Mouse (Mus musculus) adrenal gland, adult 18-20 months (tissue): ENCODE results near the gene Lancl2. TPM values are rescaled to one million over a fixed set of nuclear protein-coding genes. Genes with fewer than 3 reads are reported as not detected.

Experiments
- DNase-seq, 2 experiments: peaks; one replicate each; pipeline ENCODE4 v3.0.0; 2021 to 2022; ENCODE audit warnings: low spot score in 2 of 2
- long read RNA-seq, 2 experiments: library from polyadenylated mRNA; stranded (forward); transcript quantifications; one replicate each; pipeline ENCODE4 v2.0.0; 2021
- total RNA-seq, 2 experiments: library from RNA; stranded (reverse); gene quantifications; 1 replicate in 1 of 2; 2 replicates in 1 of 2; pipeline ENCODE4 v1.2.3; 2021

Gene Lancl2
- total RNA-seq = 10 to 100 TPM; 15.2 to 16.9 TPM
- long read RNA-seq, experiment 1, transcript Lancl2-201 (9 exons, 2,509 nt) = major isoform, 13 of 15 reads
- long read RNA-seq, experiment 1, partial matches to known transcripts = 0 of 15 reads
- long read RNA-seq, experiment 1, other reads (novel, unspliced or antisense) = 2 of 15 reads
- long read RNA-seq, experiment 2, transcript Lancl2-201 (9 exons, 2,509 nt) = major isoform, 12 of 15 reads
- long read RNA-seq, experiment 2, partial matches to known transcripts = 0 of 15 reads
- long read RNA-seq, experiment 2, other reads (novel, unspliced or antisense) = 2 of 15 reads

DNA sequence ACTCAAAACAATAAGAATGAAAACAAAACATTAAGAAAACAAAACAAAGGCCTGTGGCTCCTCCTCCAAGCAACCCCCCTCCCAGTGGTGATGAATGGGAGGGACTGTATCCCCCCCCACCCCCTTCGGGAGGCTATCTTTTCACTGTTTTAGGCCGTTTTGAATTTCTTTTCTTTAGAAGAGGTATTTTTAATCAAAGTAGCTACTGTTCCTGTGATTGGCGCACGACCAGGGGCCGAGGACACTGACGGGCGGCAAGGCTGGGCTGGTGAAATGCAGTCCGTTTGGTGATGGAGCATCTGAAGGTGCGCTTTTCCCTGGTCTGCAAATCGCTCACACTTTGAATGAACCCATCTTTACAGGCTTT lies at the start of gene Lancl2:
Gene Lancl2, plus strand, starts transcription at position 165 of the 367 bp plus-strand sequence.
- peak in 1 of 2 experiments; percentile 39 for DNase-seq

DNA sequence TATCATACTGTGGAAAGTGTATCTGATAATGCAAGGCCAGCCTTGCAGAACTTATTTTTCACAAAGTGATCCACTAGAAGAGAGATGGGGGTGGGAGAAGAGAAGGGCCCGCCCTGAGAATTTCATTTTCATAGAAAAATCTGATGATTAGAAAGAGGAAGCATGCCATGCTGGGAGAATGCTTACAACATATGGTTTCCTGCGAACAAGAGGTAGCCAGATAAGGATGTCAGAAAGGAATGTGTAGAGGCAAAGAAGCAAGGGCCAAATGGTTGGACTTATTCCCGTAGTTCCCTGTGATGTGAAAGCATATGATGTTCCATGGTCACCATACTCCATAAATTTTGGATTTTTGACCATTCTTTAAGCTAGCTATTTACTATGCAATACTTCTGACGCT lies 41.0 kb upstream of the Lancl2 start:
- no peak for DNase-seq

DNA sequence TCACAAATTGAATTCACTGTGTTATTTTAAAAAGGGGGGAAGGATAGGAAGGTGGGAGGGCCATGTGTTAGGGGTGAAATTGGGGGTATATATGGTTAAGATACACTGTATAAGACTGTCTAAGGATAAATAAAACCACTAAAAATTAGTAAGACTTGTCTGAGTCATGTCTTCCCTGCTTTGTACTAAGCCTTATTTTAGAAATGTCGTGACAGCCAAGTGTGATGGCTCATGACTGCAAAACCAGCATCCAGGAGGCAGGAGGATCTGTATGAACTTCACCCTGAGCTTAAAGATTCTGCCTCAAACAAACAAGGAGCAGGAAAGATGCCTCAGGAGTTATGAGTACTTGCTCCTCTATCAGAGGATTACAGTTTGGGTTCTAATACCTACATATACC lies 18.2 kb upstream of the Lancl2 start:
- no peak for DNase-seq

DNA sequence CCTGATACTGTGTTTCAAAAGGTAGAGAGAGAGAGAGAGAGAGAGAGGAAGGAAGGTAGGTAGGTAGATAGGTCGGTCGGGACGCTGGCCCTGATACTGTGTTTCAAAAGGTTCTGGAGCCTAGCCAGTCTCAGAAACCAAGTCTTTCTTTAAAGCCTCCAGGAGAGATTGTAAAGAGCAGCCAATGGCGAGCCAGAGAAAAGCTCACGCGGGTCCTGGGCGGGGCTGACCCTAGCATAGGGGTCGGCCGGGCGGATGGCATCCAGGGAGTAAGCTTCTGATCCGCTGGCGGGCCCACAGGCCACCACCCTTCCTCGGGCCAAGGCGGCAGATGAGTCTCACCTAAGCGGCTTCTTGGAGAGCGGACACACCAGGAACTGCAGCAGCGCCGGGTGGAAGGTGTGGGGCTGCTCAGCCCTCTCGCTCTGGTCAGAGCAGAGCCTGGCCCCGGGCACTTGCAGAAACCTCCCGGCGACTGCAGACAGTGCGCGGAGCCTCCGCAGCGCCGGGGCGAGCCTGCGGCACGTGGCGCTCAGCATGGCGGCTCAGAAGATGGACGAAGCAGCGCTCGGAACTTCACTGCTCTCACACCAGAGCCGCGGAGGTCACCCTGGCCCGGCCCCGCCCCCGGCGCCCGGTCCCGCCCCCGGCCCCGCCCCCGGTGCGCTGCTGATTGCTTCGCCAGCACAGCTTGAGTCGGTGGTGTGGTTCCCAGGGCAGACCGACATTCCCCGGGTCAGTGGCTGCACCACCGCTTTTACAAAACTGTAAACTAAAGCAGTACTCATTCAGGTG lies 10.7 kb upstream of the Lancl2 start, which contains the start of gene Pyurf:
Gene Pyurf, minus strand, starts transcription at position 612 of the 795 bp plus-strand sequence.
- peak; percentile 74 to 79 for DNase-seq

DNA sequence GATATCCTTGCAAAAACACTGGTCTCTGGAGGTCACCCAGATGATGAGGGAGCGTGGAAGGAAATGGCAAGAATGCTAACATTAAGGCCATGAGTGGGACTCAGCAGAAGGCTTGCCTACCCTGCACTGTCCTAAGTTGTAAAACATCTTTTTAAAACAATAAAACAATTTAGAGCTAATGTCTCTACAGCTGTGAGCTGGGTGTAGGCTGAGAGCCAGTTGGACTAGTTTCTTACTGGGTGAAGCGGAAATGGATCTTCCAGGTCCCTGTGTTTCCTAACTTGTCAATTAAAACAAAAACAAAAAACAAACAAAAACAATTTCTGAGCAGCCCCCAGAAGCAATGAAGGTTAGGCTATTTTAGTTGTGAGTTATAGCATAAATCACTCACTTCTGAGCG lies 9.2 kb upstream of the Lancl2 start:
- DNase-seq = no peak

DNA sequence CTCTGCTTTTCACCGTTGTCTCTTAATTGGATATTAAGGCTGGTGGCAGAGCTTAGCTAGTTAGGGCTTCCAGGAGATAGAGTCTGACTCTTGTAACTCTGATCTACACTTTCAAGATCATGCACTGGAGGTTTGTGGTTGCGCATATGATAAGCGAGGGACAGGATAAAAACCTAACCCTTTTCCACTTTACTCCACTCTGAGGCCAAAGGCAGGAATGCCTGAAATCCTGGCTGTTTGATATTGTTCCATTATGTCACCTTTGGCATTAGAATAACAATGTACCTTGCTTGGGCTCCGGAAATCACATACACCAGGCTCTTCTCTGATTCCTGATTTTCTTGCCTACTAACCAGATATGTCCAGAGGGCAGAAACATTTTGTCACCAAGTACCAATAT lies 654 bp upstream of the Lancl2 start:
- no peak for DNase-seq

DNA sequence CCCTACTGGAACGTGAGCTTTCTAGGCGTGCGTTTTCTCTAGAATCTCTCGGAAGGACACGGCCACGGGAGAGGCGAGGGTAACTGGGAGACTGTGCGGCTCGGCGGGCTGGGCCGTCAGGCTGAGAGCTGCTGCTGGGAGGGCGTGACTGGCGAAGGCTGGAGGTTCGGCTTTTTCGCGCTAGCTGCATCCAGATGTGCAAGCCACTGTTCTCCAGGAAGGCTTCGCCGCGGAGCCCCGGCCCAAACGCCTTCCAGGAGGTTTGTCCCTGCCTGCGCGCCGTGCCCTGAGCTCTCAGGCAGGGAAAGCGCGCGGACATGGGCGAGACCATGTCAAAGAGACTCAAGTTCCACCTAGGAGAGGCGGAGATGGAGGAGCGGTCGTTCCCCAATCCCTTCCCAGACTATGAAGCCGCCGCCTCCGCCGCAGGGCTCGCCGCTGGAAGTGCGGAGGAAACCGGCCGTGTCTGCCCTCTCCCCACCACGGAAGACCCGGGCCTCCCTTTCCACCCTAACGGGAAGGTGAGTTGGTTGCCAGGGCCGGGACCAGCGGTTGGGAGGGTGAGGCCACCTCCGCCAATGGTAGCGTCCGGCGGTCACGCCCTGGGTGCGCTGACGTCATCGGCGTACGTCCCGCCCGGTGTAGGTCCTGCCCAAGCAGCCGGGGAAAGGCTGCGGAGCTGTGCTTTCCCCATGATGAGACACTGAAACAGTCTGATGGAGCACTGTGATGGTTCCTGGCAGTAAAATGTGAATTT lies 581 bp downstream of the Lancl2 start:
- DNase-seq = peak; percentile 92 to 96

DNA sequence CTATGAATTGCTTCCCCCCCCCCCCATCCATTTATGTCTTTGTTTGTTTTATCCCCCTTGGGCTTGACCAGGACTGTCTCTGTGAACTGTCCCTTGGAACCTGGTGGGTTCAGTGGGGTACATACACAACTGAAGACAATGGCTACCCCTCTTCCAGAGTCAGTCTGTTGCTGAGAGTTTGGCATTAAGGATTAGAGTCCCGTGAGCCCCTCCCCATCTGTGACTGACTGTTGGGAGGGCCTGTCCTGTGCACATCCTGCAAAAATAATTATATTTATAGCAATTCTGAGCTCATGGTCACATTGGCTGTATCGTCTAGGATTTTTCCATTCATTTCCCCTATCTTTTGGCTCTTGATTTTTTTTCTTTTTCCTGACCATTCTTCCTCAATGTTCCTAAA lies 1.4 kb downstream of the Lancl2 start:
- DNase-seq = no peak

DNA sequence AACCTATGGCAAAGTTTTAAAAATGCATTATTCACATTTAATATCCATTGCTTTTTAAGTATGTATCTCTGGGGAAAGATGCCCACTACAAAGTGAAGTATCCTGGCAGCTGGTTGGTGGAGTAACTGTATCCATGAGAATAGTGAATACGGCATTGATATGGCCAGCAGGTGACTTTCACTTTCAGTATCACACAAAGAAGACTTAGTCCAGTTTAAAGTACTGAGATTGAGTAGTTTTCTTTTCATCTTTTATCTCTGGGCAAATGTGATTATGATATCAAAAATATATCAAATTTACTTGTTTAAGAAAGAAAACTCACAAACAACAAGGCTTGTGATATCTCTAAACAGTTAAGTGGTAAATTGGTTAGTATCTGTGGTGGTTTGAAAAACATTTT lies 4.4 kb downstream of the Lancl2 start:
- no peak for DNase-seq

DNA sequence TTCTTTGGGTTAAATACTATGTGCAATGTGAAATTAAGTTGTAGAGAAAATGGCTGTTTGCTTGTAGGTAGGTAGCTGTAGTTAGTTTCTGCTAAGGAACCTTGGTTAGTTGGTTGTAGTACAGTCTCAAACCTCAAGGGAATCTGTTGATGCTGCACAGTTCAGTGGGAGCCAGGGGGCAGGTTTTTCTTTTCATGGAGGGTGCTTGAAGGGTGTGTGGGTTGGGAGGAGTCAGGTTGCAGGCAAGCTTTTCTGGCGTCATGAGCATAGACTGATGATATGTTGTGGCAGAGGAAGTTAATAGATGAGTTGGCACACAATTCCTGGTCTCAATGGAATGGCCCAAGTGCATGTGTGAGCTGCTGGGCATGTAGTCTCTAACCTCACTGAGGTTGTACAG lies 9.4 kb downstream of the Lancl2 start:
- DNase-seq = no peak

DNA sequence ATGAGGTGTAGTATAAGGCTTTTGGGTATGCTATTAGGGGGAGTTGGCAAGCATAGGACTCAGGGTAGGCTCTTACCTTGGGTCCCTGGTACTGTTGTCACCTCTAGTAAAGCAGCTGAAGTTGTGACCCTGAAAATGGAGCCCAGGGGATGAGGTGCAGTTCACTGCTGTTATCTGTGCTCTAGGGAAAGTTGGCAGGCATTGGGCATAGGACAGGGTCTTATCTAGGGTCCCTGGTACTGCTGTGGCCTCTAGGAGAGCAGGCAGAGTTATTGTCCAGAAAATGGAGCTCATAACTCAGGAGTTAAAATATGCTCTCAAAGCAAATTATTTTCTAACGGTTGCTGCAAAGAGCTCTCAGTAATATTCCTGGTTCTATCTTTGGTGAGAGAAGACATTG lies 19.0 kb downstream of the Lancl2 start:
- no peak for DNase-seq

DNA sequence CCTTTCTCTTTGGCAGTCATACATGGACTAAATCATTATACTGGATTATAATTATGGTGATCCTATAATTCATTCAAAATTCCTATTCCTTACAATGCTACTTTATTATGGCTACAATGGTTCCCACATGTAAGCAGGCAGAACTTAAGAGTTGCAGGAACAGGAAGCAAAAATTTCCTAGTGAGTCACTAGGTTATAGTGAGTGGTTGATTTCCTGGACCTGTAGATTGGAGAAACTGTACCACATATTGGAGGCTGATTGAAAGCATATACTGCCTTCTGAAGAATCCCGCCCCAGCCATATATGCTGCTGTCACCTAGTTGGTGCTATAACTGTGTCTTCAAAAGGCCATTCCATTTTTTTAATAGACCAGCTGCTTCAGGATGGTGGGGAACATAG lies 40.4 kb downstream of the Lancl2 start:
- no peak for DNase-seq

DNA sequence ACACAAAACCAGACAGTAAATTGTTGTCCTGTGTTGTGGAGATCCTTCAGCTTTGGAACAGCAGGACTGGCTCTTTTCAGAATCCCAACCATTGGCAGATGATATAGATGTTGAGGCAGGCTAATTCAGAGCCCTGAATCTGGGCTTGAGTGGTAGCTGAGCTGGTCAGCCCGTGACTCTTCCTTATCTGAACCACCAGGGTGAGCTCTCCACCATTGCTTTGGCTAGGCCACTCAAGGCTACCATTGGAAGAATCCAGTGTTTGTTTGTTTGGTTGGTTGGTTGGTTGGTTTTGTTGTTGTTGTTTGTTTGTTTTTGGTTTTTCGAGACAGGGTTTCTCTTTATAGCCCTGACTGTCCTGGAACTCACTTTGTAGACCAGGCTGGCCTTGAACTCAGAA lies 41.0 kb downstream of the Lancl2 start:
- DNase-seq = no peak

DNA sequence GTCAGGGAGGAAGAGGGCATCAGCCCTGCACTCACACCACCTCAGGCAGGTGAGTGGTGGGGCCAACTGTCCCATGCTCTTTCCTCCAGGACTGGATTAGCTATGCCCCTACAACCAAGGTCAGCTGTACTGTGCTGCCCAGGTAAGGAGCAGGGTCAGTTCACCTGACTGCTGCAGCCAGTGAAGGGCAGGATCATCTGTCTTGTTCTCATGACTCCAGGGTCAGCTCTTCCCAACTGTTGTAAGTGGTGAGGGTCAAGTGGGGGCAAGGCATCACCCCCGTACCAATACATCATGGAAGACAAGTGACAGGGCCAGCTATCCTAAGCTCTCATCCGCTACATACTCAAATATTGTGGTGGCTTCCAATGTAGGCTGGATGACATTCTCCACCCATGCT lies 41.8 kb downstream of the Lancl2 start:
- DNase-seq = no peak

DNA sequence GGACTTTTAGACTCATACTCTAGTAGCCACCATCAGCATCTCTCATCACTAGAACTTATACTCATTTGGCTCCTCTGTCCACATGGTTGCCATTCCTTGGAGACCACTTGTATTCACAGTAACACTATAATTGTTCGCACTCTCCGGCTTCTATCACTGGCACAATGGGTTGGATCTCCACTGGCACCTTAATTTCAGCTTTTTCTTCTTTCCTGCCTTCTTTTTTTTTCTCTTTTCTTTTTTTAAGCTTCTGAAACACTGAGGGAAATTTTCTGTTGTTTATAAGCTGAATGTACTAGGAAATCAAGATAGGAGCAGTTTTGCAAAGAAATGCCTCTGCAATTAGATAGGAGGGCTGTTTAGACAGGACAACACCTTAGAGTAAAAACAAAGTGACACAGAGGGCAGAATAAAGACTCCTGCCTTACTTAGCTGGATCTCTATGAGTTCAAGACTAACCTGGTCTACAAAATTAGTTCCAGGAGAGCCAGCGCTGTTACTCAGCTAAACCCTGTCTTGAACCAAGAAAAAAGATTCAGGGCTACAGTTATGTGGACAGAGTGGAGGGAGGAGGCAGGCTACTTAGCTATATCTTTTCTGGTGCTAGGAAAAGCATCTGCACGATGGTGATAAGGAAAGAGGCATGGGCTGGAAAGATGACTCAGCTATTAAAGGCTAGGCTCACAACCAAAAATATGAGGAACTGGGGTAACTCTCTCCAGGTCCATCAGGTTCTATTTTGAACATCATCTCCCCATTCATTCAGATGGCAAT lies 42.8 kb downstream of the Lancl2 start:
- DNase-seq = no peak

DNA sequence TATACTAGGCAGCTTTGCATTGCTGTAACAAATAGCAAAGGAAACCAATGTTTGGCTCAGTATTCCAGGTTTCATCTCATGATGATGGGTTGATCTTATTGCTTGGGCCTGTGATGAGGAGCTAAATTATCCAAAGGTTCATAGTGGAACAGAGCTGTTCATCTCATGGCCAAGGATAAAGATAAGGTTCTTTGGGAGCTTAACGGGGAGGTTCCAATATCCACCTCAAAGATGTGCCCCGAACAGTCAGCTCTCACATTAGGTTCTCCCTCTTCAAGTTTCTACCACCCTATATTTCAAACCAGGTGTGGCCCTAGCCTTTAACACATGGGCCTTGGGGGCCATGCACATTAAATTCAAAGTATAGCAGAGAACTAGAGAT lies 43.4 kb downstream of the Lancl2 start:
- no peak for DNase-seq

DNA sequence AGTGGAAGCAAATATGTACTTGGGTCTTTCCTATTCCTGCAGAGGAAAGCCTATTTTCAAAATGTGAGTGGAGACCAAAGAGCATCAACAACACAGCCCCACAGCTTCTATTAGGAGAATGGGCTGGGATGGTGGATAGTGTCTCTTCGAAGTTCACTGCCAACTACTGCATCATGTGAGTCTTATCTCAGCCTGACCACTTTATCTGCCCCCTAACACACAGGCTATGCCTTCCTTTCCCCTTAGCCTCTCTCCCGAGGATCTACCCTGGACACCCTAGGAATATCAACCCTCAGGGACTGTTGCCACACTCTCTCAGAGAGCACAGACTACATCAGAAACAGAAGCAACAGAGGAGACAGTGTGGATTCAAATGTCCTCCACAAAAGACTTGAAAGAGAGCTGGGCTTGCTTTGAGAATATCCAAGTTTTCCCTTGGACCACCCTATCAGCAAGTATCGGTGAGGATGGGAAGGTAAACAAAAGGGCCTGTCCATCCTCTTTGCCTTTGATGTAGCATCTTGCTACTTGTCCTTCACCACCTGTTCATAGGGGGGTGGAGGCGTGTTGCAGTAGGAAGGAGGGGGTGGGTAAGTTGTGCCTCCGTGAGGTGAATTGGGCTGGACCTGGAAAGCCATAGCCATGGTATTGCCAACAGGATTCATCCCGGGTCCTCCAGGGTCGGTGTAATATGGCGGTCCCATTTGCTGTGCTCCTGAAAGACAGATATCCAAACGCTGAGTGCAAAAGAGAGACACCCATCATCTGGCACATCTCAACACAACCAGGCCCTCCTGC lies 51.8 kb downstream of the Lancl2 start:
- DNase-seq = no peak

DNA sequence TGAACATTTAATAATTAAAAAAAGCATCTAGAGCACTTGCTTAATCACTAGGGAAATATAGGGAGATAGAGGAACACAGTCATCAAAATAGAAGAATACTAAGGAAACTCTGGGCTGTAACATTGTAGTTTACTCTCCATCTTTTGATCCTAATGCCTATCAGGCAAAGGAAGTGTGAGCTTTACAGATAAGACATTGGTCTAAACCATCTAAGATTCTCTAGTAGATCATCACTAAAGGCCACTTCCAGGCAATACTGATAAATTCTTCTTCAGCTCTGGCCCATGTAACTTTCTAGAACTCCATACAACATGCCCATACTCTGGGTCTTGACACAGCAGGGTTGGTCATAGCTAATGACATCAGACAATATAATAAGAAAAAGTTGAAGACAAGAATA lies 60.7 kb downstream of the Lancl2 start:
- DNase-seq = no peak

DNA sequence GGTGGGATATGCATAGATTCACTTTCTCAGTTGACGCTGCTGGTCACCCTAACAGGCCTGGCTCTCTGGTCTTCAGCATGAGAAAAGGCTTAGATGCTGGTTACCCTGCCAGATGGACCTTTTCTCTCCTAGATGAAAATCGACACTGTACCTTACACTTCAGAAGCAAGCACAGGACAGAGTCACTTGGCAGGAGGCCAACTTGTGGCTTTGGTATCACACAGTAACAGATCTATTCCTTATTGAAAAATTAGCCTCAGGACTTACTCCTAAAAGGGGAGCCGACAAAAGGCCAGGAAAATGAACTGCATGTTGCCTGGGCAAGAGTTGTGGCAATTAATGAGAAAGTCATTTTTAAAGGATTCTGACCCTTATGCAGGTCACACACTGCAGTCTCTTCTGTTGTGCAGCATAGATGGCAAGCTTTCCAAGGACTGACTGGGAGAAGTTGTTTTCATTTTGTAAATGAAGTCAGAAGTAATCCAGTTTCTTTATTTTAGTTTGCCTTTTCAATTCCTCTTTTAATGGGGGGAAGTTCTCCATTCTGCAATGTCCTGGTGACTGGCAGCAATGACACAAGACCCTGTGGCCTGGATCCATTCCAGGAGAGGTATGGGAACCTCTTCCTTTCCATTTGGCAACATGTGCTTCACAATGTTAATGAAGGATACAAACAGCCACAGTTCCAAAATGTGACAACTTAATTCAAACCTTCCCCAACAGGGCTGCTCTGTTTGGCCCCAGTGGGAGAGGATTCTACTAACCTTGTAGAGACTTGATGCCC lies 62.9 kb downstream of the Lancl2 start:
- DNase-seq = no peak

DNA sequence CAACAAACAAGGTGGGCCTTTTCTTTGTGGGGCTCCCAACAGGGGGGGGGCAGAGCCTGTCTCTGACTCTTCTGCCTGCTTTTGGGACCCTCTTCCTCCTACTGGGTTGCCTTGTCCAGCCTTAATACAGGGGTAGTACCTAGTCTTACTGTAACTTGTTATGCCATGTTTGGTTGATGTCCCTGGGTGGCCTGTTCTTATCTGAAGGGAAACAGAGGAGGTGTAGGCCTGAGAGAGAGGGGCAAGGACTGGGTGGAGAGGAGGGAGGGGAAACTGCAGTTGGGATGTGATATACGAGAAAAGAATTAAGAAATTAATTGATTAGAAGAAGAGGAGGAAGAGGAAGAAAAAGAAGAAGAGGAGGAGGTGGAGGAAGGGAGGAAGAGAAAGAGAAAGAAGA lies 63.9 kb downstream of the Lancl2 start:
- DNase-seq = no peak
